Mouse (Mus musculus): Measurements from ENCODE around the gene Hectd1.

Hectd1 gene

GRCm38 (mm10) chr12:51827958-51828650 is 1.2 kb downstream of the Hectd1 start:
- TF ChIP-seq GATA4 (IDR thresholded peaks at IDR 0.05; ENCODE audit: insufficient replicate concordance, low read length) = no peak

- no peak for TF ChIP-seq GATA4 (IDR thresholded peaks at IDR 0.05; ENCODE audit: insufficient replicate concordance, low read length)
Observed at GRCm38 (mm10) chr12:51825338-51825737, 4.0 kb downstream of the Hectd1 start.

- no peak for TF ChIP-seq GATA4 (IDR thresholded peaks at IDR 0.05; ENCODE audit: insufficient replicate concordance, low read length)
Observed at GRCm38 (mm10) chr12:51823311-51823710, 6.0 kb downstream of the Hectd1 start.

DNA sequence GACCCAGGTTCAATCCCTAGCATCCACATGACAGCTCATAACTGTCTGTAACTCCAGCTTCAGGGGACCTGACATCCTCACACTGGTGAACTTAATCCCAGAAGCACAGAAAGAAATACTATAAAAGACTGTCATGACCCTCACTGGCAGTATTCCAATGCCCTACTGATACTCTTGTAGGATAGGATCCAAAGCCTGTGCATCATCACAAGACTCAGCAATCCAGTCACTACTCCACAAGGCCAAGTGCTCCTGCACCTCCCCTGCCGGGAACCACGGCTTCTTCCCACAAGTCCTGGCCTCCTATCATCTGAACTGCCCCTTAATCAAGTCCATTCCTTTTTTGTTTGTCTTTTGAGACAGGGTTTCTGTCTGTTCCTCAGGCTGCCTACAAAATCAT is 6.5 kb downstream of the Hectd1 start:
- no peak for TF ChIP-seq GATA4 (IDR thresholded peaks at IDR 0.05; ENCODE audit: insufficient replicate concordance, low read length)

- no peak for TF ChIP-seq GATA4 (IDR thresholded peaks at IDR 0.05; ENCODE audit: insufficient replicate concordance, low read length)
Observed at GRCm38 (mm10) chr12:51822236-51822635, 7.1 kb downstream of the Hectd1 start.

- no peak for TF ChIP-seq GATA4 (IDR thresholded peaks at IDR 0.05; ENCODE audit: insufficient replicate concordance, low read length)
Observed at GRCm38 (mm10) chr12:51821256-51821655, 8.1 kb downstream of the Hectd1 start.

DNA sequence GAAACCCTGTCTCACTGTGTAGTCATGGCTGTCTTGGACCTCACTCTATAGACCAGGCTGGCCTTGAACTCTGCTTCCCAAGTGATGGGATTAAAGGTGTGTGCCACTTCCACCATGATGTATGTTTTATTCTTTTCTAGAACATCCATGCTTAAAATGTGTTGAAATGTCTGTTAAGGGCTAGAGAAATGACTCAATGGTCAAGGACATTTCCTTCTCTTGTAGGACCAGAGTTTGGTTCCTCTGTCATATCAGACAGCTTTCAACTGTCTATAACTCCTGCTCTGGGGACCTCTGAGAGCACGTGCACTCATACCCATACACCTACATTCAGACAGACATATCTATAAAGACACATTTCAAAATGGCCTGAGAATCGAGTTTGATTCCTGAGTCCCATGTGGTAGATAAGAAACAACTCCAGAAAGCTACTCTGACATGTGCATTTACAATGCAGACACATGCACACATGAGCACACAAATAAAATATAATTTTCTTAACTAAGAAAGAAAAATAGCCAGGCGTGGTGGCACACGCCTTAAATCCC is 9.3 kb downstream of the Hectd1 start:
- no peak for TF ChIP-seq GATA4 (IDR thresholded peaks at IDR 0.05; ENCODE audit: insufficient replicate concordance, low read length)

DNA sequence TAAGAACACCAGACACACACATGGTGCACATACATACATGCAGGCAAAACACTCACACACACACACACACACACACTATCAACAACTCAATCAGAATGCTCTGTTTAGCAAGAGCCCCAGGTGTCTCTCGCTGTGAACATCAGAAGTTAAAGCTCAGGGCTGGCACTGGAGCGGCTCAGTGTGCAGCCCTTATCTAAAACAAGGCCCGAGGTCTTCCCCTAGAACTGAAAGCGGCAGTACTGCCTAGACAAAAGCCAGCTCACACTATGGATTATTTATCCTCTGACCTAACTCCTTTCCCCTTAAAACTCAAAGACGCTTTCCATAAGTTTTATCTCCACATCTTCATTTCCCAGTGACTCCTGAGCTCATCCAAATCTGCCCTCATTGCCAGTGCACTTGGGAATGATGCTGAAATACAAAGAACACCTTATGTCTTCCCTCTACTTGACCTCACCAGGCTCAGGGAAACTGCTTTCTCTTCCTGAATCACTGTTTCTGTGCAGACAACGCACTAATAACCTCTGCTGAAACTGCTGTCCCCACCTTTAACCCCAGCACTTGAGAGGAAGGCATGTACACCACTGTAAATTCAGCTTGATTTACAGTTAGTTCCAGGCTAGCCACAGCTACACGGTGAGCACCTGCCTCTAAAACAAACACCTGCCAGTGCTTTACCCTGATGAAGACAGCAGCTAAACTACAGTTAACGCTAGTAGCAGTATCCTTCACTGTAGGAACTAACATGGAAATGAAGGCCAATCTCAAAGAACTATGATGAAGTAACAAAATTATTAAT is 11.3 kb downstream of the Hectd1 start:
- TF ChIP-seq GATA4 (IDR thresholded peaks at IDR 0.05; ENCODE audit: insufficient replicate concordance, low read length) = no peak

- no peak for TF ChIP-seq GATA4 (IDR thresholded peaks at IDR 0.05; ENCODE audit: insufficient replicate concordance, low read length)
Observed at GRCm38 (mm10) chr12:51811388-51812140, 17.8 kb downstream of the Hectd1 start.

- TF ChIP-seq GATA4 (IDR thresholded peaks at IDR 0.05; ENCODE audit: insufficient replicate concordance, low read length) = no peak
Observed at GRCm38 (mm10) chr12:51810564-51810963, 18.8 kb downstream of the Hectd1 start.

- TF ChIP-seq GATA4 (IDR thresholded peaks at IDR 0.05; ENCODE audit: insufficient replicate concordance, low read length) = no peak
Observed at GRCm38 (mm10) chr12:51784842-51785241, 44.5 kb downstream of the Hectd1 start.

DNA sequence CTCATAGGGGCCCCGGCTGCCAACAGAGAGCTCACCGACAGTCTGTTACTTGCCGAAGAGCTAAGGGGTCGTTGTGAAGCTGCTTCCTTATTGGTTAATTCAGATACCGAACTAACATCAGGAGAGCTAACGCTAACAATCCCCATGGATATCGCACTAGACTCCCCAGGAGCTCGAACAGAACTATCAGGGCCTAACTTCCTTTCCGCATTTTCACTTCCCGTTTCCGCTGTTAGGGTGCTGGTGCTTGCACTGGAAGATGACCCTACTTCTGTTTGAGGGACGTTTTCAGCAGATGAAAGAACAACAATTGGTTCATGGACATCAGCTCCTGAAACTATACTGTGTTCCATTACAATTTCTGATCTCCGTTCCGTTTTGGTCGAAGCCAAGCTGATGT is 60.6 kb downstream of the Hectd1 start:
- TF ChIP-seq GATA4 (IDR thresholded peaks at IDR 0.05; ENCODE audit: insufficient replicate concordance, low read length) = peak; percentile 23; the same call in 1 of the 2 replicates

DNA sequence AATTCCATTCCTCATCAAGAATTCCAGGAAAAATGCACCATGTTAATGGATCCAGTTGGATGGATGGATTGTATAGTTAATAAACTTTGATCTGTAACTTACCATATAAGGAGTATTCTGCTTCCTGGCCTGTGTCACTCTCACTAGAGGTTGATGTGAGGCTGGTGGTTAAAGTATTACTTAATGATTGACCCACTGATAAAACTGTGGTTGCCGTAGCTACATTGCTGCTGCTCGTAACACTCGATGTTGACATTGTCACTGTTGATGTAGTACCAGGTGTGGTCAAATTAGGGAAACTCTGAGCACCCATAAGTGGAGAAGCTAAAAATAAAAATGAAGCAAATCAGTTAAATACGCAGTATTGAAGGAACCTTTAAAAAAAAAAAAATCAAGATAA is 61.9 kb downstream of the Hectd1 start:
- no peak for TF ChIP-seq GATA4 (IDR thresholded peaks at IDR 0.05; ENCODE audit: insufficient replicate concordance, low read length)

GRCm38 (mm10) chr12:51759374-51759773 is 70.0 kb downstream of the Hectd1 start:
- TF ChIP-seq GATA4 (IDR thresholded peaks at IDR 0.05; ENCODE audit: insufficient replicate concordance, low read length) = no peak

DNA sequence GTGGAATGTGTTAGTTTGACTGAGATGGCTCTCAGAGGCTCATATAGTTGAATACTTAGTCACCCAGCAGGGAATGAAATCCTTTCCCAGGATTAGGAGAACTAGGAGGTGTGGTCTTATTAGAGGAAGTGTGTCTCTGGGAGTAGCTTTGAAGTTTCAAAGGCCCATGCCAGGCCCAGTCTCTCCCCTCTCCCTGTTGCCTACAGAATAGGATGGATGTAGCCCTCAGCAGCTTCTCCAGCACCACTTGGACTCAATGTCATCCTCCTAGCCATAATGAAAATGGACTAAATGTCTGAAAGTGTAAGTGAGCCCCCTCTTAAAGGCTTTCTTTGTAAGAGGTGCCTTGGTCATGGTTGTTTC is 72.8 kb downstream of the Hectd1 start:
- no peak for TF ChIP-seq GATA4 (IDR thresholded peaks at IDR 0.05; ENCODE audit: insufficient replicate concordance, low read length)
